Mouse (Mus musculus) liver (tissue): ENCODE measurements at regions not wholly inside any gene's neighbourhood (a gene's known extent, or its start where the extent isn't known, plus 50 kb on each side); places are given as distances from the start of the nearest gene placed in this dataset.

ENCODE experiments used
- DNase-seq: peaks from one replicate; pipeline ENCODE4 v3.0.0-alpha.2; 2020; ENCODE audit warnings: mixed read lengths

- DNase-seq: no peak
Measured at GRCm38 (mm10) chr11:48098063-48098462, 109.3 kb upstream of the Sgcd start.

DNA sequence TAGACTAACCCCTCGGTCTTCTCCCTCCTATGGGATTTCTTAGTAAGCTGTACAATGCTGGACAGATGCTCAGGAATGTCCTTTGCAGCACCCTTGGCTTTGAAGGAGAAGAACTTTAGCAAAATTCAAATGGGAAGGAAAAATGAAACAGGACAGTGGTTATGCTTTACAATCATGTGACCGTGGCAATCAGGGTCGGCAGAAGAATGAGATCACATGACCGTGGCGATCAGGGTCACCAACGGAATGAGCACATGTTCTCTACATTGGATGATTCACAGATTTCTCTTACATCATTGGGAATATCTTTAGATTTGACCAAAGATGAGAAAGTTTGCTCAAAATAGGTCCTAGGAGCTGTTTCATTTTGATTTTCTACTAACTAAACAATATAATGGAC is 108.7 kb upstream of the Sgcd start:
- DNase-seq: no peak

GRCm38 (mm10) chr11:48067072-48067471 is 78.3 kb upstream of the Sgcd start:
- no peak for DNase-seq

DNA sequence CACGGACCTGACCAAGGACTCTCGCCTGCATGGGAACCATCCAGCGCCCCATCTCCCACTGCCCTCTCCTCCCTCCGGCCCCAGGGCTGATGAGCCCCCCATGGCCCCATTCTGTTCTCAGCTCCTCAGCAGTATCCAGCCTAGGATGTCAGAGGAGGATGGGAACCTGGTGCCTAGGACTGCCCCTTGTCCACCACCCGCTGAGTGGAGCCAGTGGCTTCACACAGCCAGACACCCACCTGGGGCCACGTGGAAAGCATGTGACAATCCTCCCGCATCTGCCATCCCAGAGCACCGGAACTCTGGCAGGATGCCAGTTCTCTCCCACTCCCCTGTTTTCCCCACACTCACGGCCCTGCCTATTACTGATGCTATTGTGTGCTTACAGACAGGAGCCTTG is 75.0 kb upstream of the Sgcd start:
- DNase-seq: no peak

- DNase-seq: no peak
Measured at GRCm38 (mm10) chr11:48061501-48061900, 72.7 kb upstream of the Sgcd start.

DNA sequence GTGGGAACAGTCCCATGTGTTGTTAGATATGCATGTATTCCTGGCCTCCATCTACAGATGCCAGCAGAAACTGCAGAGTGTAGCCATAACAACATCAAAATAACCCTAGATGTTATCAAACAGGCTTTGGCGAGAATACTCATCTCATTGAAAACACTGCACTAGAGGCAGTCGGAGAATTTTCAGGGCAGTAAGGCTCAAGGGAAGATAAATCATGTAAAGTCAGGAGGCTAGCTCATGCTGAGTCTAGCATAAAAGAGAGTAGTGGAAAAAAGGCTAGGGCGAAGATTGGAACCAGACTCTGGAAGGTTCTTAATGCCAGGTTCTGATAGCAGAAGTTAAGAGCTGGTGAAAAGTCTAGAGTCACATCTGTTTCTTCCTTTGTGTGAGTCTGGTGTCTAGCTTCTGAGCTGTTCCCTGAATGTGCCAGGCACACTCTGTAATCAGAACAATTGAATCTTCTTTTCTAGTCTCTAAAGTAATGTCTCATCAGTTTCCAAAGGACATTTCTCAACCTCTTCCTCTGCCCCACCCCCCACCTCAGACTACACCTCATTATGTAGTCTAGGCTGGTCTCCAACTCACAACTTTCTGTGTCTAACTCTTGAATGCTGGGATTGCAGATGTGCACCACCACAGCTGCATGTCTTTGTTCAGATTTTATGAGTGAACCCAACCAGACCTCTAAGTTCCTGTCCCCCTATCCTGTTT is 62.5 kb upstream of the Sgcd start:
- no peak for DNase-seq

DNA sequence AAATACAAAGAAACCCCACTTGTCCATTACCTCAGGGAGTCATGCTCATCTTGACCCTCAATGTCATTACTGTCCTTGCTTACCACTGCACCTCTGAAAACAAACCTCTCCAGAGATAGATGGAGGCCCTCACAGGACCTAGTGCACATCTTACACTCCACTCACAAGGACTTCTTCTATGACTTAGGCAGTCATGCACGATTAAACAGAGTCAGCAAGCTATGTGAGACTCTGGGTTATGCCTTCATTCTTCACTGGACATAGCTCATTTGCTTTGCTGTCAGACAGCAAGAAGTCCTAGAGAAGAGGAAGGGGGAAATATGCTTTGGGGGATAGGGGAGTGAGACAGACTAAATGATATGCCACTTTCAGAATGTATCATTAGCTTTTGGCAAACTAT is 59.5 kb upstream of the Sgcd start:
- no peak for DNase-seq
